Mouse (Mus musculus) sigmoid colon, adult 10 weeks (tissue): Measurements from ENCODE around the gene Clcnkb. TPM values are rescaled to one million over a fixed set of nuclear protein-coding genes. Genes with fewer than 3 reads are reported as not detected.

Source experiments
- polyA plus RNA-seq: library from polyadenylated mRNA; stranded (reverse); fragments of 350-450 nt; fragmentation: Illumina TruSeq; extraction: RNeasy Lipid Tissue Mini Kit (QIAGEN cat#74804); gene quantifications from one replicate; pipeline ENCODE4 v1.2.3, GENCODE M21; 2014; ENCODE audit warnings: low read depth, low replicate concordance

Gene Clcnkb
- not detected for polyA plus RNA-seq

DNA sequence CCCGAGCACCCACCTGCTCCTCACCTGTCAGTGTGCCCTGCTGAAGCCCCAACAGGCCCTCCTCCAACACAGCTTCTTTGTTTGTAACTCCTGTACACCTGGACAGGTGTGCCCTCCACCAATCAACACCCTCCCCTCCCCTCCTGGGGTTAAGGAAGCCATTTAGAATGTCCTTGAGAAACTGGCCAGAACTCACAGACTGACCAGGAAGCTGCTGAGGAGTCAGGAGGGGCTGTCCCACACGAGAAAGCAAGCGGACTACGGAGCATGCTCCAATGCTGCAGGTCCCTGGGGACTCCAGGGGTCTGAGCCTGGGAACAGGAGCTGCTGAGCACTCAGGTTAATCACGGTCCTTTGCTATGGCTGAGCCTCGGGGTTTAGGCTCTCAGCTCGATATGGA is at the start of gene Clcnkb:
Clcnkb (minus strand) TSS at position 91 of the 400 bp plus-strand sequence.

DNA sequence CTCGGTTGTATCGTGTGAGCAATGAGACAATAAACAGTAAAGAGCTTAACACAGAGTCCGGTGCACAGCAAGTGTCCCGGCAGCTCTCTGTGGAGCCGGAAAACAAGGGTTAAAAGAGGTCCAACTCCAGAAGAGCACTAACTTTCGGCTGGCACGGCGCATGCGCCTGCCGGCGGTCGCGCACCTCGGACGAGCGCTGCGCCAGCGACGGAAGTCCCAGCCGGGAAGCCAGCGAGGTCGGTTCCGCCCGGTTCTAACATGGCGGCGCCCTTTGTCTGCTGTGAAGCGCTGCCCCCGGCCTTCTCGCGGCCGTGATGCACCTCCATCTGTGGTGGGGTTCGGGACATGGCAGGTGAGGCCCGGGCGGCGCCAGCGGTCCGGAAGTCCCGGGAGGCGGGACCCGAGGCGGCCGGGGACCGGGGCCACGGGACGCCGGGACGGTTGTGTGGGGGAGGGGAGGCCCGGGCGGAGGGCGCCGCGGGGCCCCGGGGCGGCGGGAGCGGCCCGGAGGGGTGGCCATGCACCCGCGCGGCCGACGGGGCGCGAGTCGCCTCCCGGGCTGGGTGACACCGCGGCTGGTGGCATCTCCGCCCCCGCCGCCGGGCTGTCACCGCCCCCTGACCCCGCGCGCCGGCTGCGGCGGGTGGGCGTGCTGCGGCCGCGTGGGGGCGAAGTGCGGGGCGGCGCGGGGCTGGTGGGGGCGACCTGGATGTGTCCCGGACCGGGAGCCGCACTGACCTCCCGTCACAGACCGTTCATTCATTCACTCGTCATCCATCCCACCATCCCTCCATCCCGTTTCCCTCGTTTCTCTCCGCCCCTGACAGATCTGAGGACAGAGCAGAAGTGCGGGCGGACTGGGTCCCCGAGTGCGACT is 28.9 kb upstream of the Clcnkb start, which contains the start of gene Zbtb17:
Zbtb17 (plus strand) TSS at position 204 of the 877 bp plus-strand sequence.

DNA sequence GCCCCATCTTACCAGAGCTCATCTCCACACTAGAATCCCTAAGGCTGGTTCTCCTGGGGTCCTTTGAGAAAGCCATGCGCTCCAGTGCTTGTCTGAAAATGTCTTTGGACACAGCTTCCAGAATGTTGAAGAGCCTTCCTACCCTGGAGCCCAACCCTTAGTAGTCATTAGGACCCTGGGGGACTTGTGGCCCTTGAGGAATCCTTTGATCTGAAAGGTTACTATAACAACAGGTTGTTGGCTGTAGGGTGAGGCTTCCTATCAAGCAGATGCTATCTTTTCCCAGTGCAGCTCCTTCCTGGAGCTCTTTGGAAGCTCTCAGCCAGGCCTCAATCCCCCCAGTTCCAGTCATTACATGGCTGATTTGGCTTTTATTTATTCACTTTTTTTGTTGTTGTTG is 20.2 kb upstream of the Clcnkb start, which contains the start of gene Srarp:
Srarp (minus strand) TSS at position 132 of the 400 bp plus-strand sequence.

DNA sequence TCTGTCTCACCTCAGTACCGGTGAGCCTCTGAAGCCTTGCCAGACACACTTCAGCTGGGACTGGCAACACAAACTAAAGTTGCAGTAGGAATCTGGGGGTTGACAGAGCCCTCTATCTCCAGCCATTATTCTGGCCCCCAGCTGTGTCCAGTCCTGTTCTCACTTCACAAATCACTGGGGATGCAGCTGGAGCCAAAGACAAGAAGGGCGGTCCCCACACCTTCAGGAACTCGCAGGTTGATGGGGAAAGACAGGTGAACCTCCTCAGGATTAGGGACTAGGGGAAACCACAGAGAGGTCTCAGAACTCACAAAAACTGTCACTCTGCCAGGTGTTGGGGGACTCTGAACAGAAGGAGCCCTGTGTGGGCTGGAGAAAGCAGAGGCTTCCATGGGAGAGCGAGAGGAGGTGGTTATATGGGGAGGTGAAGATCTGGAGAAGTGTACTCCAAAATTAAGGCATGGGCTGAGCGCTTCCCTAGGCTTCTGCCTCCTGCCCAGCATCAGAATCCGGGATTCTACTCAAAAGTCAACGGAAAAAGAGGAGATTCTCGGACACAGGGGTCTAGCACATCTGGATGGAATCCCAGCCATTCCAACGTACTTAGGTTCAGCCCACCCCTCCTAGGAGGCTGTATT is 4.5 kb upstream of the Clcnkb start, which contains the start of gene Hspb7:
Hspb7 (plus strand) TSS at position 588 of the 638 bp plus-strand sequence.

DNA sequence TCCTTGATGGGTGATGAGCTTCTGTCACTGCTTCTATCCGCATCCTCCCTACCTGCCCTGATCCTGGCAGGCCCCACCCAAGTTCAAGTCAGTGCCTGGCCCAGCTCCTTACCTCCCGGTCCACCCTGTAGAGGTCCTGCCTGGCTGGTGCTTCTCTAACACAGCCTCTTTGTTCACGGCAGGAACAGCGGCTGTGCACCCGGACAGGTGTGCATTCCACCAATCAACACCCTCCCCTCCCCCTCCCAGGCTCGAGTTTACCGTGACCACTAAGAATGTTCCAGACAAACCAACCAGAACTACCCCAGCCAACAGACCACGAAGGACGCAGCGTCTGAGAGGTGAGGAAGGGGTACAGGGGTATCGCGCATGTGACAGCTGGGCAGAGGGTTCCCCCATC is 17.3 kb downstream of the Clcnkb start, which contains the start of gene Clcnka:
Clcnka (minus strand) TSS at position 180 of the 400 bp plus-strand sequence.

DNA sequence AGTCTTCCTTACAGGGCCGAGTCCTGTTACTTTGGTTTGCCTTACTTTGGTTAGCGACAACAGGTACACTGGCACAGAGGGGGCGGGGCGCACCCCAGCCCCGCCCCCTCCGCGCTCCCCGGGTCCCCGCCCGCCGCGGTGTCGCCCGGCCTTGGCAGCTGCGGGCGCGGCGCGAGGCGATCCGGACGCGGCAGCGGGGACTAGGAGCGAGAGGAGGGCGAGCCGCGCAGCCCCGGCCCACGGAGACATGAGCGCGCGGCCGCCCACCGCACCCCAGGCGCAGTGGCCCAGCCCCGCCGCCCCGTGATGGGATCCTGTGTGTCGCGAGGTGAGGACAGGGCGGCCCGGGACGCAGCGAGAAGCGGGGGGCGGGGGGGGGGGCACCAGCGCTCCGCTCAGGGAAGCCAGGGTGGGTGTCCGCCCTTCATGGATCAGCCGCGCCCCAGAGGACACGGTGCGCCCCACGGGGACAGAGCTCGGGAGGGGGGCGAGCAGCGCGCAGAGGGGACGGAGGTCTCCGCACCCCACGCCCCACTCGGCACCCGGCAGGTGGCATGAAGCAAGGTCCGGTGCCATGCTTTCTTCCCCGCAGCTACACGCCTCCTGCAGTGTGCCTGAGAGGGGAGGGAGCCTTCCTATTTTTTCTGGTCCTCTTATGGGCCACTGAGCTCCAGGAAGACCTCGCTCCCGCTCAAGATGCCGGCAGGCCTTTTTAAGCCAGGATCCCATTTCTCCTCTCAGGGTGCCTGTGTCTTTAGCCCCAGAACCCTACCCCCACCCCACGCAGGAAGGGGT is 47.6 kb downstream of the Clcnkb start, which contains the start of gene Fam131c:
Fam131c (plus strand) TSS at position 224 of the 795 bp plus-strand sequence.

Other genes starting within 250 kb of the Clcnkb start
- not detected for gene Rsg1, start 202.1 kb downstream of the Clcnkb start, polyA plus RNA-seq
- 0.98 TPM for gene Arhgef19, start 176.5 kb downstream of the Clcnkb start, polyA plus RNA-seq
- 0.16 TPM for gene Epha2, start 114.8 kb downstream of the Clcnkb start, polyA plus RNA-seq
- not detected for gene Fam131c, start 47.8 kb downstream of the Clcnkb start, polyA plus RNA-seq
- gene Clcnka, start 17.3 kb downstream of the Clcnkb start, polyA plus RNA-seq, result not detected
- gene Hspb7, start 4.8 kb upstream of the Clcnkb start, polyA plus RNA-seq, result 0.28 TPM
- not detected for gene Srarp, start 20.1 kb upstream of the Clcnkb start, polyA plus RNA-seq
- gene Zbtb17, start 28.6 kb upstream of the Clcnkb start, polyA plus RNA-seq, result 0.41 TPM
- gene Spen, start 122.6 kb upstream of the Clcnkb start, polyA plus RNA-seq, result 10.9 TPM
- 55.8 TPM for gene Fblim1, start 190.1 kb upstream of the Clcnkb start, polyA plus RNA-seq
- gene Tmem82, start 202.6 kb upstream of the Clcnkb start, polyA plus RNA-seq, result 2.5 TPM
- gene Slc25a34, start 207.8 kb upstream of the Clcnkb start, polyA plus RNA-seq, result 0.79 TPM
- gene Plekhm2, start 248.9 kb upstream of the Clcnkb start, polyA plus RNA-seq, result 1.3 TPM